Mouse (Mus musculus): Measurements from ENCODE around the gene Dusp3. TPM values are rescaled to one million over a fixed set of nuclear protein-coding genes. Genes with fewer than 3 reads are reported as not detected.
"Not testable (repeated sequence)": the region's sequence is repeated elsewhere in the genome, so short reads cannot be mapped to it uniquely, and the experiment has no call there.

The Dusp3 gene
- polyA plus RNA-seq, 1 experiment from 2014 or later, result 53.7 TPM

DNA sequence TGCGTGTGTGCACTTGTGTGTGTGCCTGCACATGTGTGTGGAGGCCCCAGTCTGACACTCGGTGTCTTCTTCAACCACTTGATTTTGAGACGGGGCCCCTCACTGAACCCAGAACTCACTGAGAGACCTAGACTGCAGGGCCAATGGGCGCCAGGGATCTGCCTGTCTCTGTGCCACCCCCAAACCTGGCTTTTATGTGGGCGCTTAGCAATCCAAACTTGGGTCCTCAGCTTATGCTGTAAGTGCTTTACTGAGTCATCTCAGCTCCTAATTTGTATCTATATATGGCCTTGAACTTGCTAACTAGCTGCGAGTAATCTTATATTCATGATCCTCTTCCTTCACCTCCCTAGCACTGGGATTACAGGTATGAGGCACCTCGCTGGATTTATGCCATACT, 5.6 kb upstream of the Dusp3 start:
- H3K36me3 ChIP-seq, result no peaks in the 10 kb centered on the region
- 82% methylated on average over 7 of the region's 7 CpGs for WGBS

DNA sequence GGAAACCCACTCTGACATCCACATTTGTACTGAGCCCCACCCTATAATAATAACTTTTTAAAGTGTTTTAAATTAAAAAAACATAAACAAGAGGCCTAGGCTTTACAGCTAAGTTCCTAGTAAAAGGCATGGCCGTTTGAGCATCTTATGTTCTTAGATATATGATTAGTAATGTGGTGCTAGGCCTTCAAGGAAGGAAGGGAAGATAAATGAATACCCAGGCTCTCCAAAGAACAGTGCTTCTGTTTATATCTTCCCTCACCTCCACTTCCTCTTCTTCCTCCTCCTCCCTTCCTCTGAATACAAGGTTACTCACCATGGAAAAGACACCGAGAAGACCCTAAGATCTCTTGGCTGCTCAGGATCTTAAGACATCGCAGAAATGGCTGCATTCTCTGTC, 5.0 kb upstream of the Dusp3 start:
- ATAC-seq (ENCODE audit: insufficient number of reproducible peaks, low FRiP score), result no peak
- WGBS, result 56% methylated on average over 3 of the region's 3 CpGs

More for the DNA sequence above, 5.6 kb upstream of the Dusp3 start:
- no peaks in the 10 kb centered on the region for H3K9me3 ChIP-seq (replicated peaks)
- H3K27ac ChIP-seq (ENCODE audit: poor library complexity, severe bottlenecking), result no peak overlapping the region
- ATAC-seq (ENCODE audit: insufficient number of reproducible peaks, low FRiP score), result no peak
- H3K4me1 ChIP-seq (replicated peaks), result peaks cover 8% of the 10 kb centered on the region
- no peak overlapping the region for H3K4me2 ChIP-seq
- H3K27me3 ChIP-seq (replicated peaks), result 0 out of 2 replicates have a peak, but pooled peaks cover 4% of the 10 kb centered on the region
- no peak overlapping the region for H3K9ac ChIP-seq
- no peak overlapping the region for H3K4me3 ChIP-seq

DNA sequence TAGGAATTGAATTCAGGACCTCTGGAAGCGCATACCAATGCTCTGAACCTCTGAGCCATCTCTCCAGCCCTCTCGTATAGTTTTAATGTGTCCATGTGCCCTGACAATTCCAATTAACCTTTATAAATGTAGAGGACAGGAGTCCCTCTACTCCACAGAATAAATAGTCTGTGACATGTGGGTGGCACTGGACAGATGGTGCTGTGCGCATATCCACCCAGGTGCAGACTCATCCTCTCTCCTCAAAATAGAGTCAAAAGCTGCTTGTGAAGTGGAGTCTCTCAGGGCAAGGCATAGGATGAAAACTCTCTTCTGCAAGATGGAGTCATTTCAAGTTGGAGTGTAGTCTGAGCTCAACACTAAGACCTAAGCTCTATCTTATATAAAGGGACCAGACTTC, 3.4 kb upstream of the Dusp3 start:
- Histone ChIP-seq H3K36me3 (no peaks in the 10 kb centered on the region), H3K4me1 (replicated peaks) (peaks cover 8% of the 10 kb centered on the region), H3K27ac (ENCODE audit: poor library complexity, severe bottlenecking) (no peak overlapping the region), H3K4me2 (no peak overlapping the region), H3K9me3 (replicated peaks) (no peaks in the 10 kb centered on the region), H3K4me3 (no peak overlapping the region), H3K9ac (no peak overlapping the region), H3K27me3 (replicated peaks) (0 out of 2 replicates have a peak, but pooled peaks cover 4% of the 10 kb centered on the region)
- ATAC-seq (ENCODE audit: insufficient number of reproducible peaks, low FRiP score), result no peak
- WGBS, result 92% methylated on average over 3 of the region's 3 CpGs

More for the DNA sequence above, 5.0 kb upstream of the Dusp3 start:
- H3K4me2 ChIP-seq, result no peak overlapping the region
- 0 out of 2 replicates have a peak, but pooled peaks cover 4% of the 10 kb centered on the region for H3K27me3 ChIP-seq (replicated peaks)
- H3K27ac ChIP-seq (ENCODE audit: poor library complexity, severe bottlenecking), result no peak overlapping the region
- H3K9me3 ChIP-seq (replicated peaks), result no peaks in the 10 kb centered on the region
- H3K36me3 ChIP-seq, result no peaks in the 10 kb centered on the region
- H3K9ac ChIP-seq, result no peak overlapping the region
- H3K4me3 ChIP-seq, result no peak overlapping the region
- H3K4me1 ChIP-seq (replicated peaks), result peaks cover 8% of the 10 kb centered on the region

DNA sequence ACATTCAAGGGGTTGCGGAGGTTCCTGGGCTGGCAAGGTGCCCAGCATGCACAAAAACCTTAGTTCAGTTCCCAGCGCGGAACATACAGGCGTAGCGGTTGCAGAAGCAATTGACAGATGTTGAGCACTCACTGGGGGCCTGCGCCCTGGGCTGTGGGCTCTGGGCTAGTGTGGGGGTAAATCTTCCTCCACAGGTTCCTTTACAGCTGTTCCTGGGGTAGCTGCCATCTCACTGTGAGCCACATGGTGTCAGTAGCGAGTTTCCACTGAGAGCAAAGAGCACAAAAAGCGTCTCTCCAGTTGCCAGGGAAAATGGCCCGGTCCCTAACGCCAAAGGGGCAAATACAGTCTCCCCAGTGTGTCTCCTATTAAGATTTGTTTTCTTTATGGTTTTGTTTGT, 823 bp downstream of the Dusp3 start:
- 8% methylated on average over 10 of the region's 10 CpGs for WGBS

DNA sequence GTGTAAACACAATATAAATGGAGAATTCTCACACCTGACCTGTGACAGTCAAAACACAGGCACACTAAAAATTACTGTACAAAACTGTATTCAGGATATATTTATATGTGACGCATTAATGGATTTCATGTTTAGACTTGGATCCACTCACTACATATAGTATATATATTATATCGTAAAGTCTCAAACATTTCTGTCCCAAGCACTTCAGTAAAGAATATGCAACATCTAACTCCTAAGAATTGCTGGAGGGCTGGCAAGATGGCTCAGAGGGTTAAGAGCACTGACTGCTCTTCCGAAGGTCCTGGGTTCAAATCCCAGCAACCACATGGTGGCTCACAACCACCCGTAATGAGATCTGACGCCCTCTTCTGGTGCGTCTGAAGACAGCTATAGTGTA, 1.4 kb downstream of the Dusp3 start:
- WGBS, result 70% methylated on average over 6 of the region's 6 CpGs
- H3K4me2 ChIP-seq; H3K4me3 ChIP-seq; ATAC-seq (ENCODE audit: insufficient number of reproducible peaks, low FRiP score); H3K9ac ChIP-seq; H3K9me3 ChIP-seq (replicated peaks); H3K27ac ChIP-seq (ENCODE audit: poor library complexity, severe bottlenecking); H3K27me3 ChIP-seq (replicated peaks): not testable (repeated sequence)
- H3K4me1 ChIP-seq (replicated peaks), result peaks cover 26% of the 10 kb centered on the region
- peaks cover 17% of the 10 kb centered on the region for H3K36me3 ChIP-seq

More for the DNA sequence above, 823 bp downstream of the Dusp3 start:
- Histone ChIP-seq H3K9me3 (replicated peaks) (no peaks in the 10 kb centered on the region), H3K4me3 (no peak overlapping the region), H3K27me3 (replicated peaks) (0 out of 2 replicates have a peak, but pooled peaks cover 4% of the 10 kb centered on the region), H3K4me1 (replicated peaks) (peaks cover 26% of the 10 kb centered on the region), H3K27ac (ENCODE audit: poor library complexity, severe bottlenecking) (no peak overlapping the region), H3K36me3 (peaks cover 11% of the 10 kb centered on the region), H3K9ac (no peak overlapping the region), H3K4me2 (no peak overlapping the region)
- no peak for ATAC-seq (ENCODE audit: insufficient number of reproducible peaks, low FRiP score)

DNA sequence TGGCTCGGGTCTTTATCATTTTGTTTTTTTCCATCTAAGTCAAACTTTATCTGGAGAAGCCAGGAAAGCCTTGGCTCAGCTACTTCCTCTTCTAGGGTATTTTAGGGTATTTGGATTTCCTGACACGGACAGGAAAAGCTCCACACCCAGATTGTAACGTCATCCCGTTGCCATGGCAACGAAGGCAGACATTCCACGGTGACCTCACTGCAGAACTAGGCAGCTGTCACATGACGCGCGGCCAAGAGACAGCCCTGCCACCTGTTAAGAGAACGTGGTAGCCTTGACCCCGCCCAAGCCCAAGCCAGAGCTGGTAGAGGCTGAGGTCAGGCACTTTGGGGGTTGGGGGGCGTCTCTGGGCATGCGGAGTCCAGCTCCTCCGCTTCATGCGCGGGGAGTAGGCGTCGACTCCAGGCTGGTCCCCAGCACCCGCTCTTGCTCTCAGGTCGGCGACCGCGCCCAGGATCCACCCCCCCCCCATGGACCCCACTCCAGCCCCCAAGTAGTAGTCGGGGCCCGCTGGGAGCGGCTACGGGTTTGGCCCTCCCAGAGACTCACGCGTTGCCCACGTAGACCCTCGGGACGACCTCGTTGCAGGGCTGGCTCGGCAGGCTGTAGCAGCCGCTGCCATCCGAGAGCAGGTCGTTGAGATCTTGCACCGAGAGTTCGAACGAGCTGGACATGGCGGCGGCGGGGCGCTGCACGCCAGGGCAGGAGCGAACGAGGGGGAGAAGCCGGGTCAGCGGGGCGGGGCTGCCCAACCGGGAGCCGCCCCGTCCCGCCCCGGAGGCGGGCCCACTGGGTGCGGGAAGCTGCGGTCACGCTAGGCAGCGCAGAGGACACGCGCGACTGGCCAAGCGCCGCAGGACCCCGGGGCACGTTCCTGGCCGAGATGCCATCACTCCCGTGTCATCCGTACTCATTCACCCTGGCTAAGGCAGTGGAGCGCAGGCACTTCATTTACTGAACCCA, 2.5 kb downstream of the Dusp3 start, which contains the start of gene Cfap97d1:
Cfap97d1 (plus strand) TSS at position 226 of the 972 bp plus-strand sequence.
- Histone ChIP-seq H3K4me2 (peak within 1 kb of the TSS; percentile 92), H3K27me3 (replicated peaks) (0 out of 2 replicates have a peak, but pooled peaks cover 4% of the 10 kb centered on the region), H3K4me1 (replicated peaks) (peaks cover 26% of the 10 kb centered on the region), H3K4me3 (peak within 1 kb of the TSS; percentile 69), H3K36me3 (peaks cover 28% of the 10 kb centered on the region), H3K9ac (peak within 1 kb of the TSS; percentile 81), H3K27ac (ENCODE audit: poor library complexity, severe bottlenecking) (peak within 1 kb of the TSS; percentile 93), H3K9me3 (replicated peaks) (no peaks in the 10 kb centered on the region)
- peak; percentile 90 for ATAC-seq (ENCODE audit: insufficient number of reproducible peaks, low FRiP score)
- WGBS, result under 1% methylated on average over 69 of the region's 71 CpGs

DNA sequence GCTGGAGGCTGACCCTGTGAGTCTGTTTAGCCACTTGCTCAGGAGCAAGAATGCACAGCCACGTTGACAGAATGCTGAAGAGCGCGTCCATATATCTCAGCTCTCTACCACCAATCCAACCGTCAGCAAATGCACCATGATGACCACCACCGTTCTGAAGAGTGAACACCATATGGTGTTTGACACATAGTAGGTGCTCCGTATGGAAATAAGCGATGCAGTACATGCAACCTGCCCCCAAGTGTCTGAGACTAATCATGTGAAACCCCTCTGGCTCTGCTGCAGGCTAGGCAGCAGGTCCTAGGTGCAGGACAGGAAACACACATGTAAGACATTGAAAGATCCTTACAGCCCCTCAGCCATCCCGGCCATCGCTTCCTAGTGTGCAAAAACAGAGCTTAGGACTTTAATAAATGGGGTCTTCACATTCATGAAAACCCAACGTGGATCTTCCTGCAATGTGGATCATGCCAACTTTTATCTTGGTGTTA, 3.3 kb downstream of the Dusp3 start:
- Histone ChIP-seq H3K9me3 (replicated peaks) (no peaks in the 10 kb centered on the region), H3K4me1 (replicated peaks) (peaks cover 26% of the 10 kb centered on the region), H3K27me3 (replicated peaks) (0 out of 2 replicates have a peak, but pooled peaks cover 4% of the 10 kb centered on the region), H3K4me3 (peak overlapping the region; percentile 69), H3K27ac (ENCODE audit: poor library complexity, severe bottlenecking) (peak overlapping the region; percentile 93), H3K36me3 (peaks cover 36% of the 10 kb centered on the region), H3K9ac (peak overlapping the region; percentile 60), H3K4me2 (peak overlapping the region; percentile 70)
- no peak for ATAC-seq (ENCODE audit: insufficient number of reproducible peaks, low FRiP score)
- 51% methylated on average over 10 of the region's 10 CpGs for WGBS

DNA sequence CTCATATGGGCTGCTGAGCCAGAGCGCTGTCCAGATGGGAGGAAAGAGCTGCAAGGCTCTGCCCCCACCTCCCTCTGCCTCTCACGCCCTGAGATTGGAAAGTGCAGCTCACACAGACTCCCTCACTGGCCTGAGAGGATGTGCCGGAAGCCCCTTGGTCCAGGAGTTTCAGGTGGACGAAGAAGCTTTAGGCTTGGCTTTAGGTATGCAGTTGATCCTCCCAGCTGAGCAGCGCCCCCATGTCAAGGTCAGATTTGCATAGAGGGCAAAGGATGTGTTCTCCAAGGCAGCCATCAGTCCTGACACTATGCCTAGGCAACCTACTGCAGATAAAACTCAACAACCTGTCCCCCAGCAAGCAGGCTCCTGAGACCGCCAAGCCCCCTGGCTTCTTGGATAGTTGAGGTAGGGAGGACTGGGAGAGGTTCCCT, 3.8 kb downstream of the Dusp3 start:
- Histone ChIP-seq H3K4me3 (peak overlapping the region; percentile 69), H3K4me2 (peak overlapping the region; percentile 70), H3K36me3 (peaks cover 41% of the 10 kb centered on the region), H3K4me1 (replicated peaks) (peaks cover 31% of the 10 kb centered on the region), H3K27ac (ENCODE audit: poor library complexity, severe bottlenecking) (peak overlapping the region; percentile 93), H3K9me3 (replicated peaks) (no peaks in the 10 kb centered on the region), H3K9ac (peak overlapping the region; percentile 60), H3K27me3 (replicated peaks) (0 out of 2 replicates have a peak, but pooled peaks cover 4% of the 10 kb centered on the region)
- 29% methylated on average over 6 of the region's 6 CpGs for WGBS
- ATAC-seq (ENCODE audit: insufficient number of reproducible peaks, low FRiP score), result no peak

DNA sequence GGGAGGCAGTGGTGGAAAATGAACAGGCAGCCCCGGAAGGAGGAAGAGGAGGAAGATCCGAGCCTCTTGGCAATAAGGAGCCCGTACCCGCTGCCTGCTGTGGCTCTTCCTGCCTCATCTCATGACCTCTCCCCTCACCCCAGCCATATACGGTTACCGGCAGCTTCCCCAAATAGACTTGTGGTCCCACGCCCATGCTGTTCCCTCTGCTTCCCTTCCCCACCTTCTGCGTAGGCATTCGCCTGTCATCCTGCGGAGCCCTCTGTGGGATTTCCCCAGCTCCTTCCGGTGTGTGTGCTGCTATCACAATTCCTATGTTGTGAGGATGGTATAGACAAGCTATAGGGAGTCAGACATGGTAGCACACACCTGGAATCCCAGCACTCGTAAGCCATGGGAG, 5.0 kb downstream of the Dusp3 start:
- peak overlapping the region; percentile 93; the same call in 1 of the 2 replicates for H3K27ac ChIP-seq (ENCODE audit: poor library complexity, severe bottlenecking)
- H3K4me1 ChIP-seq (replicated peaks), result peaks cover 37% of the 10 kb centered on the region
- no peaks in the 10 kb centered on the region for H3K27me3 ChIP-seq (replicated peaks)
- no peak for ATAC-seq (ENCODE audit: insufficient number of reproducible peaks, low FRiP score)
- H3K4me2 ChIP-seq, result peak overlapping the region; percentile 40; the same call in 1 of the 2 replicates
- WGBS, result 57% methylated on average over 12 of the region's 12 CpGs
- no peak overlapping the region for H3K4me3 ChIP-seq
- H3K36me3 ChIP-seq, result peaks cover 52% of the 10 kb centered on the region
- peak overlapping the region; percentile 17; the same call in 1 of the 2 replicates for H3K9ac ChIP-seq
- H3K9me3 ChIP-seq (replicated peaks), result no peaks in the 10 kb centered on the region

DNA sequence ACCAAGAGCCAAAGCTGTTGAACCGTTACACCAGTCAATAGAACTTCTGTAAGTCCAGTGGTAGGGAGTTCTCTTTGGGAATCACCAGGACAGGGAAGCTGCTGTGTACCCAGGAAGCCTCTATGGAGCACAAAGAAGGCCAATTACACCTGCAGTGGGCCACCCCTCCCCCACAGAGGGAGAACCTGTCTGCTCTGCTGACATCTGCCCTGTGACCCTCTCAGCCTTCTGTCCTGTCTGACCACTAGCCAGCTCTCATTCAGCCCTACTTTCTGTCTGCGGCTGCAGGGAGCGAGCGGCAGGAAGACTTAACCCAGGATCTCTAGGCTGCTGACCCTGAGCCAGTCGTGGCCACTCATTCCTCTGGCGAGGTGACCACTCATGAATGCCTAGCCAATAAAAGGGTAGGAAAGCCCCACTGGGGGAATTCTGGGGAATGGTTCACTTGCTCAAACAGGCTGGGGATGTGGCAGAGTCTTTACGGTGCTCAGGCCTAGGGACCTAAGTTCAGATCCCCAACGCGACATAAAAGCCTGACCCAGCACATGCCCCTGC, 6.1 kb downstream of the Dusp3 start:
- no peaks in the 10 kb centered on the region for H3K27me3 ChIP-seq (replicated peaks)
- no peaks in the 10 kb centered on the region for H3K9me3 ChIP-seq (replicated peaks)
- 84% methylated on average over 9 of the region's 9 CpGs for WGBS
- peaks cover 62% of the 10 kb centered on the region for H3K36me3 ChIP-seq
- H3K4me2 ChIP-seq, result no peak overlapping the region
- no peak overlapping the region for H3K4me3 ChIP-seq
- H3K4me1 ChIP-seq (replicated peaks), result peaks cover 37% of the 10 kb centered on the region
- ATAC-seq (ENCODE audit: insufficient number of reproducible peaks, low FRiP score), result no peak
- no peak overlapping the region for H3K9ac ChIP-seq
- H3K27ac ChIP-seq (ENCODE audit: poor library complexity, severe bottlenecking), result no peak overlapping the region

DNA sequence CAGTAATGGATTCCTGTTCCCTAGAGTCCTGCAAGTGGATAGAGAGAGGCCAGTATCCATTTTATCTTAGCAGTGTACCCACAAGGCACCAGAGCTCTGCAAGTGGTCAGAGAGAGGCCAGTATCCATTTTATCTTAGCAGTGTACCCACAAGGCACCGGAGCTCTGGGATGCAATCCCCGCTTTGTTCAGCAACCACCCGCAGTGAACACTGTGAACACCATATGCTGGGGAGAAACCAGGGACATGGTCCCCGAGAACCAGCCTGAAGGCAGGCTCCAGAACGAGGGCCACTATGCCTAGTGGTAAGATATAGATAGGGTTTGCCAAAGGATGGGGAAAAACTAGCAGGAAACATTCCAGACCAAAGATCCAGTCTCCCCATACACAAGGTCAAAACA, 7.7 kb downstream of the Dusp3 start:
- peaks cover 75% of the 10 kb centered on the region for H3K36me3 ChIP-seq
- H3K27ac ChIP-seq (ENCODE audit: poor library complexity, severe bottlenecking), result no peak overlapping the region
- no peak overlapping the region for H3K9ac ChIP-seq
- 82% methylated on average over 5 of the region's 5 CpGs for WGBS
- H3K27me3 ChIP-seq (replicated peaks), result no peaks in the 10 kb centered on the region
- peaks cover 35% of the 10 kb centered on the region for H3K4me1 ChIP-seq (replicated peaks)
- no peak overlapping the region for H3K4me2 ChIP-seq
- no peak for ATAC-seq (ENCODE audit: insufficient number of reproducible peaks, low FRiP score)
- no peaks in the 10 kb centered on the region for H3K9me3 ChIP-seq (replicated peaks)
- no peak overlapping the region for H3K4me3 ChIP-seq
